Mouse (Mus musculus): ENCODE measurements around the gene Adarb2. TPM values are rescaled to one million over a fixed set of nuclear protein-coding genes. Genes with fewer than 3 reads are reported as not detected.

The Adarb2 gene
- polyA plus RNA-seq, 1 experiment: not detected

DNA sequence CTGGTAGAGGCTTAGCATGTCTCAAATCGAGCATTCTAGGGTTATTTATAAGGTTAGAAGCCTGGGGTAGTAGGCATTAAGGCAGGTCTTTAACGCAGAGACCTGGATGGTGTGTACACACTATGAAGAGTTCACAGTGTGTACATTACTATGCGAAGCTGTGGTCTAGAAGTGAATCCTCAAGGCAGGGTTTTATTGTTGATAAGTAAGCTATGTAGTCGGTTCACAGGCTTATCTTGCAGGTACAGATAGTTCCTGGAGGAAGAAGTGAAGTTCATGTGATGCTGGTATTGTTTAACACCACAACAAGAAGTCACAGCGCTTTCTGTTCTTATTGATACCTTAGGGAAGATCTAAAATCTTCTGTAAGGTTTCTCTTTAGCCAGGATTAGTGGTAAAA, 290.7 kb downstream of the Adarb2 start:
- no peaks in the 10 kb centered on the region for H3K36me3 ChIP-seq (ENCODE audit: control insufficient read depth, insufficient read depth, low read length)
- TF ChIP-seq POLR2A (IDR thresholded peaks at IDR 0.05; ENCODE audit: low read depth, low read length): no peak
- no peak for TF ChIP-seq CTCF (conservative IDR thresholded peaks at IDR 0.05; ENCODE audit: insufficient read depth, insufficient read length, low read depth, low read length)
- H3K4me1 ChIP-seq (ENCODE audit: control insufficient read depth, insufficient read depth, low read length): no peaks in the 10 kb centered on the region
- DNase-seq: no peak
- no peaks in the 10 kb centered on the region for H3K27me3 ChIP-seq (replicated peaks; ENCODE audit: control insufficient read depth, insufficient read depth, low read length)
- H3K4me3 ChIP-seq (ENCODE audit: insufficient read depth, low read depth, low read length): no peak overlapping the region
- WGBS: 81% methylated on average over 5 of the region's 5 CpGs
- H3K27ac ChIP-seq (ENCODE audit: insufficient read depth, low read depth, low read length): no peak overlapping the region

DNA sequence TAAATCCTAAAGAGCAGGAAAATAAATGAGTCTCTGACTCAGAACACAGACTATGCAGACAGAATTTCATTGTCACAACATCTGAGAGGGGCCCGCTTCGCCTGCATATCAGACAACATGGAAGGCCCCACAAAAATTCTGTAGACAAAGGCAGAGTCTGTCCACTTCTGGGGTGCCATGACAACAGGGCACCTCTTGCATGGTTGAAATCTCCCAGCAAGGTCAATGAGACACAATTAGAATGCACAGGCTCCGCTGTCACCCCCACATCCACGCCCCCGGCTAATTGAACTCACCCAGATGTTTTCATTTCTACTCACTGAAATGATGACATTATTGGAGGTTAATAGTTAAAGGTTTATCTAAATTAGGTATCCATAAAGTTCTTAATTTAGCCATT, 296.9 kb downstream of the Adarb2 start:
- Histone ChIP-seq H3K4me3 (ENCODE audit: insufficient read depth, low read depth, low read length) (no peak overlapping the region), H3K27ac (ENCODE audit: insufficient read depth, low read depth, low read length) (no peak overlapping the region), H3K27me3 (replicated peaks; ENCODE audit: control insufficient read depth, insufficient read depth, low read length) (no peaks in the 10 kb centered on the region), H3K36me3 (ENCODE audit: control insufficient read depth, insufficient read depth, low read length) (no peaks in the 10 kb centered on the region), H3K4me1 (ENCODE audit: control insufficient read depth, insufficient read depth, low read length) (no peaks in the 10 kb centered on the region)
- WGBS: 71% methylated on average over 5 of the region's 5 CpGs
- DNase-seq: peak; percentile 5
- TF ChIP-seq POLR2A (IDR thresholded peaks at IDR 0.05; ENCODE audit: low read depth, low read length) (no peak), CTCF (conservative IDR thresholded peaks at IDR 0.05; ENCODE audit: insufficient read depth, insufficient read length, low read depth, low read length) (no peak)

DNA sequence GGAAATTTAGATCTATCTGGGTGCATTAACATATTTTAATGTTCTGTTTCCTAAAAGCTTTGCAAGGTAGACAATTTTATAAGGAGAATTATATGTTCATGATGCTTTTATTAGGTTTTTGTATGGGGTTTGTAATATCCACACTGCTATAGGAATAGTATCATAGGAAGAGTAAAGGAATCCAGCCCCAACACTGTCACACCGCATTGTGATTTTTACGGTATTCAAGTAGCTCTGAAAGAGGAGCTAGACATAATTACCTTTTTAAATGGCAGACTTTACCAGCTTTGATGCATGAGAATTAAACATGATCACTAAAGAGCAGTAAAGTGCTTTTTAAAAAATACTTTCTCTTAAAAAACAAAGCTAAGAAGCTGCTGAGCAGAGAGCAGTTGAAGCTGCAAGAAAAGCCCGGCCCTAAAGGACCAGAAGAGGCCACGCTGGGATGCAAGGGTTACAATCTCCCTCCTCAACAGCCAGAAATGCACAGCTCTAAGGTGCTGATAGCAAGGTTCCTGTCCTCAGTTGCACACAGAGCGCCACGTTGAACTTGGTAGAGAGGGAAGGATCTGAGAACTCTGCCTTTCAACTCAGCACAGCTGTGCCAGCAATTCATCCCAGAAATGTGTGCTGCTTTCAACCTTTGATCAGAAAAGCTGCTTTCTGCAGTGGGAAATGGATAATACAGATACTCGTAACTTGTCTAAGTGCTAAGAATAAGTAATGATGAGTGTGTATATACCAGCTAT, 308.6 kb downstream of the Adarb2 start:
- Histone ChIP-seq H3K36me3 (ENCODE audit: control insufficient read depth, insufficient read depth, low read length) (no peaks in the 10 kb centered on the region), H3K4me1 (ENCODE audit: control insufficient read depth, insufficient read depth, low read length) (no peaks in the 10 kb centered on the region), H3K27ac (ENCODE audit: insufficient read depth, low read depth, low read length) (no peak overlapping the region), H3K27me3 (replicated peaks; ENCODE audit: control insufficient read depth, insufficient read depth, low read length) (no peaks in the 10 kb centered on the region), H3K4me3 (ENCODE audit: insufficient read depth, low read depth, low read length) (no peak overlapping the region)
- 74% methylated on average over 7 of the region's 7 CpGs for WGBS
- no peak for TF ChIP-seq CTCF (conservative IDR thresholded peaks at IDR 0.05; ENCODE audit: insufficient read depth, insufficient read length, low read depth, low read length)
- no peak for TF ChIP-seq POLR2A (IDR thresholded peaks at IDR 0.05; ENCODE audit: low read depth, low read length)
- no peak for DNase-seq

DNA sequence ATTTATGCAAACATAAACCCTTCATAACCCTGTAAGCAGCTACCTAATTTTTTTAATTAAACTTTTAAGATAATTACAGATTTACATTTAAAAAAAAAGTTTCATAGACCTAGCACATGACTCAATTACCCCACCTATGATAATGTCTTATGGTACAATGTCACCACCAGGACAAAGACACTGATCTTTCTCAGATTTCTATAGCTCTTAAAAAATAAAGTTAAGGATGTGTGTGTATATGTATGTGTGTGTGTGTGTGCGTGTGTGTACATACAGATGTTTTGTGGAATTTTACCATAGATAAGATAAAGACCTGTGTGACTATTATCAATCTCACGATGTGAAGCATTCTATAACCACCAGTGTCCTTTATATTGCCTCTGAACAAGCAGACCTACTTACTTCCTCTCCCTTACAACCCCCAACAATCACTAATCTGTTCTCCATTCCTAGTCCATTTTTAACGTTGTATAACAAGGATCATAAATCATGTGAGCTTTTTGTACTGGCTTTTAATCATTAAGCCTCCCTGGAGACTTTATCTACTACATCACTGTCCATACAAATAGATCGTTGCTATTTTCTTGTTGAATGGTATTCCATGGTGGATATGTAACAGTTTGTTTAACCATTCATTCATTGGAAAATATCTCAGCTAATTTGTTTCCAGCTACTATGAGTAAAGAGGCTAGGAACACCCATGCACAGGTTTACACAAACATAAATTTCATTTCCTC, 313.5 kb downstream of the Adarb2 start:
- no peaks in the 10 kb centered on the region for H3K4me1 ChIP-seq (ENCODE audit: control insufficient read depth, insufficient read depth, low read length)
- H3K36me3 ChIP-seq (ENCODE audit: control insufficient read depth, insufficient read depth, low read length): no peaks in the 10 kb centered on the region
- H3K27ac ChIP-seq (ENCODE audit: insufficient read depth, low read depth, low read length): no peak overlapping the region
- no peaks in the 10 kb centered on the region for H3K27me3 ChIP-seq (replicated peaks; ENCODE audit: control insufficient read depth, insufficient read depth, low read length)
- H3K4me3 ChIP-seq (ENCODE audit: insufficient read depth, low read depth, low read length): no peak overlapping the region
- no peak for DNase-seq
- TF ChIP-seq POLR2A (IDR thresholded peaks at IDR 0.05; ENCODE audit: low read depth, low read length): no peak
- TF ChIP-seq CTCF (conservative IDR thresholded peaks at IDR 0.05; ENCODE audit: insufficient read depth, insufficient read length, low read depth, low read length): no peak
- WGBS: 46% methylated on average over 4 of the region's 4 CpGs

DNA sequence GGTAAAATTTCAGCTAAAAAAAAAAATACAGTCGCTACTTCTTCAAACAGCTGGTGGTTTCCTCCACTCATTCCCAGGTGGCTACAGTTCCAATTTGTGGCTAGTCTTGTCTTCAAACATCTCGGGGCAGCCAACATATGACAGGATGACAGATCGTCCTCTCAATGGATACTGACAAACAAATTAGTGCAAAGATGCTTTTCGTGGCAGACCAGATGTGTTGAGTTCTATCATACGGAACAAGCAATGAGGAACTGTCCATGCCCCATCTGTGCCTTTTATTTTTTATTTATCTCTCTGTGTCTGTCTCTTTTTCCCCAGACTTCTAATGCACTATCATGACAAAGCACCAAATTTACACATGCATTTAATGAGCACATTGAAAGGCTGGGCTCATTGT, 316.5 kb downstream of the Adarb2 start:
- DNase-seq: no peak
- no peak overlapping the region for H3K27ac ChIP-seq (ENCODE audit: insufficient read depth, low read depth, low read length)
- no peaks in the 10 kb centered on the region for H3K27me3 ChIP-seq (replicated peaks; ENCODE audit: control insufficient read depth, insufficient read depth, low read length)
- no peaks in the 10 kb centered on the region for H3K36me3 ChIP-seq (ENCODE audit: control insufficient read depth, insufficient read depth, low read length)
- TF ChIP-seq CTCF (conservative IDR thresholded peaks at IDR 0.05; ENCODE audit: insufficient read depth, insufficient read length, low read depth, low read length) (no peak), POLR2A (IDR thresholded peaks at IDR 0.05; ENCODE audit: low read depth, low read length) (no peak)
- no peaks in the 10 kb centered on the region for H3K4me1 ChIP-seq (ENCODE audit: control insufficient read depth, insufficient read depth, low read length)
- H3K4me3 ChIP-seq (ENCODE audit: insufficient read depth, low read depth, low read length): no peak overlapping the region
- WGBS: 82% methylated on average over 5 of the region's 5 CpGs

DNA sequence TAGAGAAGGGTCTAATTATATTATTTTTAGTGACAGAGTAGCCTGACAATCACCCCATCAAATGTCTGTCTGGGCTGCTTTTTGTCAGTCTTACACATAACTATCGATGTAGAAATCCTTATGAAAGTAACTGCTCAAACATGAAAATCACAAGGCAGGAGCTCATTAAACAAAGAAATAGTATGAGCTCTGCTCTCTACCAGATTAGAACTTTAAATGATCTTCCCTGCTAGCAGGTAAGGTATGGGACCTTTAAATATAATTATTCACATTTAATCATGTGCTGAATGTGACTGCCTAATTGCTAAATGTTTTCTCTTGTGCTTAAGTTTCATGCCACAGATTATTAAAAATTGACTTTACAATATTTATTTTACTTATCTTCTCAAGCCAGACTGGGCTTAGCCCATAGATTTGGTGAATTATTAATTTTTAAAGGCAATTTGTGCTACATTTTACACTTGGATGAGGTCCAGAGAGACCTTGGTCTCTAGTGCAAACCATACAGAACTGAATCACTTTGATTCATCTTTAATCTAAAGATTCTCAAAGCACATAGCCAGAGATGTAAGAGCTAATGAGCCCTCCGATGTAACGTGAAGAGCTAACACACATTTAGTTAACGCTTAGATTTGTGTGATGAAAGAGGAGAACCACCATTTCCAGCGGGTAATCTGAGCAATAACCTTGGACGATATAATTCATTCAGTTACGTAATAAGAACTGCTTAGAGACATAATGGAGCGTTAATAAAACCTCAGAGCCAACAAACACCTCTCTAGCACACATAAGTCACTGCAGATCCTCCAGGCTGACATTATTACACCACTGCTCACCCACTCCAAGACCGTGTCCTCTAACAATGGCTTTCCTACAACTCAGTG, 323.3 kb downstream of the Adarb2 start:
- no peak for TF ChIP-seq POLR2A (IDR thresholded peaks at IDR 0.05; ENCODE audit: low read depth, low read length)
- TF ChIP-seq CTCF (conservative IDR thresholded peaks at IDR 0.05; ENCODE audit: insufficient read depth, insufficient read length, low read depth, low read length): no peak
- no peaks in the 10 kb centered on the region for H3K27me3 ChIP-seq (replicated peaks; ENCODE audit: control insufficient read depth, insufficient read depth, low read length)
- no peaks in the 10 kb centered on the region for H3K4me1 ChIP-seq (ENCODE audit: control insufficient read depth, insufficient read depth, low read length)
- WGBS: 40% methylated on average over 9 of the region's 9 CpGs
- DNase-seq: no peak
- H3K27ac ChIP-seq (ENCODE audit: insufficient read depth, low read depth, low read length): no peak overlapping the region
- no peak overlapping the region for H3K4me3 ChIP-seq (ENCODE audit: insufficient read depth, low read depth, low read length)
- no peaks in the 10 kb centered on the region for H3K36me3 ChIP-seq (ENCODE audit: control insufficient read depth, insufficient read depth, low read length)
